Mouse (Mus musculus) liver, embryonic 14.5 days (tissue): ENCODE results near the gene Nabp2.

ENCODE experiments used
- CTCF ChIP-seq: IDR thresholded peaks from 2 replicates; pipeline ENCODE4 v1.5.1; 2016; ENCODE audit warnings: antibody characterized with exemption, low read depth, control low read depth
- EP300 ChIP-seq: IDR thresholded peaks from 2 replicates; pipeline ENCODE4 v1.6.1; 2016; ENCODE audit warnings: antibody characterized with exemption, low read depth

DNA sequence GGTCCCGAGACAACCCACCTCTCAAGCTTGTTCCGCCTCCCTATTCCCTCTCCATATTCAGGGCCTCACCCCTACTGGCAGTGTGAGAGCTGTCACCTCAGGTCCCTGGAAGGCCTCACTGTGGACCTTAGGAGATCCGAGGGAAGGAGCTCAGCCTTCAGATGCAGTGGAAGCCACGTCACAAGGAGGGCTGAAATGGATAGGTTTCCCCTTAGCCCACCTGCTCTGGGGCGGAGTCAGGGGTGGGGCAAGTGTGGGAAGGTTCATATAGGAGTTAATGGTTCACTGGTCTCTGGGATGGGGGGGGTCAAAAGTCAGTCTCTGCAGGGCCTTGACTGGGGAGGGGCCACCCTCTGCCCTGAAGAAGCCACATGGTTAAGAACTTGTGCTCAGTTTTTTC, 11.0 kb downstream of the Nabp2 start:
- TF ChIP-seq EP300 (no peak), CTCF (no peak)
